Mouse (Mus musculus) C2C12 (cell line): Measurements from ENCODE around the gene Hist2h2bb.

Experiments
- MAX ChIP-seq: IDR thresholded peaks from one replicate; pipeline ENCODE4 v1.6.1; 2011; ENCODE audit warnings: mild to moderate bottlenecking, control low read depth
- MYOG ChIP-seq: IDR thresholded peaks from one replicate; pipeline ENCODE4 v1.6.1; 2011; ENCODE audit not compliant: control insufficient read depth, insufficient read length; ENCODE audit errors: extremely low read depth
- USF1 ChIP-seq: IDR thresholded peaks from one replicate; pipeline ENCODE4 v1.6.1; 2011; ENCODE audit warnings: low read depth, mild to moderate bottlenecking, control low read depth, moderate library complexity

GRCm38 (mm10) chr3:96262979-96263550 is 6.5 kb upstream of the Hist2h2bb start, which contains the start of gene Hist2h4:
- TF ChIP-seq USF1, result no peak
- no peak for TF ChIP-seq MYOG
- no peak for TF ChIP-seq MAX
